Mouse (Mus musculus) hindbrain, embryonic 14.5 days (tissue): ENCODE results near the gene Tst. TPM values are rescaled to one million over a fixed set of nuclear protein-coding genes. Genes with fewer than 3 reads are reported as not detected.
A peak's percentile ranks its signal among the peaks of the same experiment; 100 is the strongest.

Source experiments
- ATAC-seq: fragments of 200-750 bp; cut with Nextera tagmentation; 2 replicates; pipeline ENCODE4 v1.8.0; 2017; ENCODE audit warnings: moderate number of reproducible peaks, mild to moderate bottlenecking, moderate TSS enrichment, moderate library complexity; ENCODE audit not compliant: low FRiP score
- DNase-seq: peaks from one replicate; pipeline ENCODE4 v3.0.0-alpha.2; 2015; ENCODE audit warnings: low spot score
- H3K27ac ChIP-seq: fragments of 300-500 bp; sonication (generic); 2 replicates; pipeline ENCODE4 v1.5.1; 2014; ENCODE audit warnings: mild to moderate bottlenecking, moderate library complexity
- H3K27me3 ChIP-seq: fragments of 300-500 bp; sonication (generic); 2 replicates; pipeline ENCODE4 v1.6.1; 2014; ENCODE audit warnings: mild to moderate bottlenecking, low read length, mixed read lengths; ENCODE audit not compliant: control insufficient read depth, insufficient read depth
- H3K36me3 ChIP-seq: fragments of 300-500 bp; sonication (generic); replicated peaks from 2 replicates; pipeline ENCODE4 v1.6.1; 2014; ENCODE audit not compliant: control insufficient read depth, insufficient read depth
- H3K4me1 ChIP-seq: fragments of 300-500 bp; sonication (generic); replicated peaks from 2 replicates; pipeline ENCODE4 v1.6.1; 2014; ENCODE audit warnings: antibody characterized with exemption, low read length, mixed read lengths; ENCODE audit not compliant: control insufficient read depth, insufficient read depth
- H3K4me2 ChIP-seq: fragments of 300-500 bp; sonication (generic); replicated peaks from 2 replicates; pipeline ENCODE4 v1.6.1; 2014; ENCODE audit warnings: mild to moderate bottlenecking, moderate library complexity
- H3K4me3 ChIP-seq: fragments of 300-500 bp; sonication (generic); replicated peaks from 2 replicates; pipeline ENCODE4 v1.5.1; 2014; ENCODE audit warnings: mild to moderate bottlenecking, low read length
- H3K9ac ChIP-seq: fragments of 300-500 bp; sonication (generic); 2 replicates; pipeline ENCODE4 v1.6.1; 2014
- H3K9me3 ChIP-seq: fragments of 300-500 bp; sonication (generic); 2 replicates; pipeline ENCODE4 v1.6.1; 2016; ENCODE audit warnings: low read length; ENCODE audit not compliant: control insufficient read depth
- whole genome bisulfite sequencing: fragments of 180-500 bp; shearing (Covaris S2); extraction: QIAGEN DNeasy Blood & Tissue Kit; methylation state at CpG from one replicate; pipeline ENCODE4 v1.1.7; 2014; 5-methylcytosine and 5-hydroxymethylcytosine counted together
- polyA plus RNA-seq: library from polyadenylated mRNA; unstranded; fragments of >200 nt; fragmentation: Nextera tagmentation; extraction: Ambion mirVana; gene quantifications from 2 replicates; pipeline ENCODE4 v1.2.1, GENCODE M21; 2014

Tst gene
- polyA plus RNA-seq, 1 experiment from 2014 or later, result 21.4 TPM

GRCm38 (mm10) chr15:78443857-78444256 is 38.1 kb upstream of the Tst start:
- DNase-seq, result no peak
- no peaks in the 10 kb centered on the region for H3K36me3 ChIP-seq
- H3K4me2 ChIP-seq, result no peak overlapping the region
- H3K27ac ChIP-seq, result no peak overlapping the region
- ATAC-seq, result no peak
- 43% methylated on average over 6 of the region's 6 CpGs for WGBS
- no peak overlapping the region for H3K4me3 ChIP-seq
- no peaks in the 10 kb centered on the region for H3K27me3 ChIP-seq
- no peak overlapping the region for H3K9ac ChIP-seq
- no peaks in the 10 kb centered on the region for H3K9me3 ChIP-seq
- H3K4me1 ChIP-seq, result 0 out of 2 replicates have a peak, but pooled peaks cover 3% of the 10 kb centered on the region

GRCm38 (mm10) chr15:78442231-78442630 is 36.5 kb upstream of the Tst start:
- Histone ChIP-seq H3K36me3 (no peaks in the 10 kb centered on the region), H3K4me1 (peaks cover 1% of the 10 kb centered on the region; the same call in 1 of the 2 replicates), H3K4me3 (no peak overlapping the region), H3K27ac (no peak overlapping the region), H3K27me3 (no peaks in the 10 kb centered on the region), H3K9me3 (no peaks in the 10 kb centered on the region), H3K4me2 (no peak overlapping the region), H3K9ac (no peak overlapping the region)
- 90% methylated on average over 19 of the region's 19 CpGs for WGBS
- DNase-seq (no peak), ATAC-seq (no peak)

- 67% methylated on average over 9 of the region's 9 CpGs for WGBS
- Histone ChIP-seq H3K9me3 (no peaks in the 10 kb centered on the region), H3K36me3 (peaks cover 19% of the 10 kb centered on the region), H3K27me3 (no peaks in the 10 kb centered on the region), H3K27ac (no peak overlapping the region), H3K4me1 (peaks cover 14% of the 10 kb centered on the region; the same call in 1 of the 2 replicates), H3K9ac (no peak overlapping the region), H3K4me3 (no peak overlapping the region), H3K4me2 (no peak overlapping the region)
- no peak for ATAC-seq
- DNase-seq, result no peak
Observed at GRCm38 (mm10) chr15:78438973-78439372, 33.3 kb upstream of the Tst start.

GRCm38 (mm10) chr15:78438505-78438904 is 32.8 kb upstream of the Tst start:
- Histone ChIP-seq H3K4me3 (no peak overlapping the region), H3K36me3 (peaks cover 23% of the 10 kb centered on the region), H3K27ac (no peak overlapping the region), H3K9ac (no peak overlapping the region), H3K9me3 (no peaks in the 10 kb centered on the region), H3K4me1 (peaks cover 14% of the 10 kb centered on the region; the same call in 1 of the 2 replicates), H3K4me2 (no peak overlapping the region), H3K27me3 (no peaks in the 10 kb centered on the region)
- ATAC-seq (no peak), DNase-seq (no peak)
- WGBS, result 57% methylated on average over 8 of the region's 8 CpGs

GRCm38 (mm10) chr15:78438018-78438394 is 32.3 kb upstream of the Tst start:
- H3K4me2 ChIP-seq, result no peak overlapping the region
- no peak for DNase-seq
- no peaks in the 10 kb centered on the region for H3K27me3 ChIP-seq
- H3K4me1 ChIP-seq, result peaks cover 14% of the 10 kb centered on the region; the same call in 1 of the 2 replicates
- WGBS, result 34% methylated on average over 4 of the region's 4 CpGs
- peaks cover 28% of the 10 kb centered on the region for H3K36me3 ChIP-seq
- no peak overlapping the region for H3K4me3 ChIP-seq
- H3K27ac ChIP-seq, result no peak overlapping the region
- H3K9me3 ChIP-seq, result no peaks in the 10 kb centered on the region
- no peak overlapping the region for H3K9ac ChIP-seq
- no peak for ATAC-seq

GRCm38 (mm10) chr15:78437237-78438017 is 31.7 kb upstream of the Tst start:
- ATAC-seq, result no peak
- H3K9me3 ChIP-seq, result no peaks in the 10 kb centered on the region
- WGBS, result 20% methylated on average over 23 of the region's 23 CpGs

GRCm38 (mm10) chr15:78436380-78437192 is 30.9 kb upstream of the Tst start:
- no peak overlapping the region; the same call in 1 of the 2 replicates for H3K4me3 ChIP-seq
- H3K4me1 ChIP-seq, result peaks cover 14% of the 10 kb centered on the region; the same call in 1 of the 2 replicates
- no peaks in the 10 kb centered on the region for H3K9me3 ChIP-seq
- H3K27me3 ChIP-seq, result no peaks in the 10 kb centered on the region
- H3K4me2 ChIP-seq, result peak overlapping the region; percentile 44
- ATAC-seq (no peak; the same call in 1 of the 2 replicates), DNase-seq (peak; percentile 68)
- peaks cover 32% of the 10 kb centered on the region for H3K36me3 ChIP-seq
- peak overlapping the region; percentile 8 for H3K9ac ChIP-seq
- H3K27ac ChIP-seq, result peak overlapping the region; percentile 22; the same call in 1 of the 2 replicates
- WGBS, result 11% methylated on average over 31 of the region's 32 CpGs

More at GRCm38 (mm10) chr15:78437237-78438017, 31.7 kb upstream of the Tst start:
- Histone ChIP-seq H3K27me3 (no peaks in the 10 kb centered on the region), H3K27ac (peak overlapping the region; percentile 43; the same call in 1 of the 2 replicates), H3K4me2 (peak overlapping the region; percentile 44), H3K4me3 (no peak overlapping the region), H3K36me3 (peaks cover 32% of the 10 kb centered on the region), H3K9ac (0 out of 2 replicates have a peak overlapping the region, but pooled peaks have one; percentile 8), H3K4me1 (peaks cover 14% of the 10 kb centered on the region; the same call in 1 of the 2 replicates)
- DNase-seq, result no peak

GRCm38 (mm10) chr15:78435681-78436080 is 30.0 kb upstream of the Tst start:
- no peaks in the 10 kb centered on the region for H3K9me3 ChIP-seq
- no peak overlapping the region for H3K9ac ChIP-seq
- no peak overlapping the region for H3K4me2 ChIP-seq
- ATAC-seq, result no peak
- peaks cover 14% of the 10 kb centered on the region; the same call in 1 of the 2 replicates for H3K4me1 ChIP-seq
- peaks cover 41% of the 10 kb centered on the region for H3K36me3 ChIP-seq
- no peak for DNase-seq
- H3K4me3 ChIP-seq, result no peak overlapping the region
- H3K27ac ChIP-seq, result no peak overlapping the region
- H3K27me3 ChIP-seq, result no peaks in the 10 kb centered on the region
- 83% methylated on average over 11 of the region's 11 CpGs for WGBS
